Mouse (Mus musculus) midbrain, embryonic 14.5 days (tissue): ENCODE measurements around the gene Tpm1. TPM values are rescaled to one million over a fixed set of nuclear protein-coding genes. Genes with fewer than 3 reads are reported as not detected.
A peak's percentile ranks its signal among the peaks of the same experiment; 100 is the strongest.

Experiments used
- ATAC-seq: fragments of 200-750 bp; cut with Nextera tagmentation; 2 replicates; pipeline ENCODE4 v1.8.0; 2017; ENCODE audit warnings: moderate number of reproducible peaks, moderate library complexity; ENCODE audit not compliant: low FRiP score, low TSS enrichment
- DNase-seq: peaks from one replicate; pipeline ENCODE4 v3.0.0-alpha.2; 2015
- H3K27ac ChIP-seq: fragments of 300-500 bp; sonication (generic); replicated peaks from 2 replicates; pipeline ENCODE4 v1.5.1; 2014; ENCODE audit warnings: mild to moderate bottlenecking, low read depth, low read length, moderate library complexity
- H3K27me3 ChIP-seq: fragments of 300-500 bp; sonication (generic); 2 replicates; pipeline ENCODE4 v1.6.1; 2014; ENCODE audit warnings: low read length, control low read depth, mixed read lengths; ENCODE audit not compliant: control insufficient read depth, insufficient read depth
- H3K36me3 ChIP-seq: fragments of 300-500 bp; sonication (generic); 2 replicates; pipeline ENCODE4 v1.6.1; 2014; ENCODE audit warnings: low read length, control low read depth; ENCODE audit not compliant: control insufficient read depth, insufficient read depth
- H3K4me1 ChIP-seq: fragments of 300-500 bp; sonication (generic); 2 replicates; pipeline ENCODE4 v1.6.1; 2014; ENCODE audit warnings: mild to moderate bottlenecking, antibody characterized with exemption, low read length, control low read depth; ENCODE audit not compliant: control insufficient read depth, insufficient read depth
- H3K4me2 ChIP-seq: fragments of 300-500 bp; sonication (generic); 2 replicates; pipeline ENCODE4 v1.6.1; 2014; ENCODE audit warnings: mild to moderate bottlenecking, low read length, moderate library complexity
- H3K4me3 ChIP-seq: fragments of 300-500 bp; sonication (generic); replicated peaks from 2 replicates; pipeline ENCODE4 v1.5.1; 2014; ENCODE audit warnings: low read depth, low read length
- H3K9ac ChIP-seq: fragments of 300-500 bp; sonication (generic); replicated peaks from 2 replicates; pipeline ENCODE4 v1.6.1; 2014; ENCODE audit warnings: mild to moderate bottlenecking, low read length, moderate library complexity
- H3K9me3 ChIP-seq: fragments of 300-500 bp; sonication (generic); 2 replicates; pipeline ENCODE4 v1.6.1; 2016; ENCODE audit warnings: low read length, control low read depth, mixed read lengths; ENCODE audit not compliant: control insufficient read depth
- WGBS: fragments of 180-500 bp; shearing (Covaris S2); extraction: QIAGEN DNeasy Blood & Tissue Kit; methylation state at CpG from one replicate; pipeline ENCODE4 v1.1.7; 2014; 5-methylcytosine and 5-hydroxymethylcytosine counted together
- polyA plus RNA-seq: library from polyadenylated mRNA; unstranded; fragments of >200 nt; fragmentation: Nextera tagmentation; extraction: Ambion mirVana; gene quantifications from 2 replicates; pipeline ENCODE4 v1.2.1, GENCODE M21; 2014

The Tpm1 gene
- polyA plus RNA-seq, 1 experiment from 2014 or later: 124 TPM

DNA sequence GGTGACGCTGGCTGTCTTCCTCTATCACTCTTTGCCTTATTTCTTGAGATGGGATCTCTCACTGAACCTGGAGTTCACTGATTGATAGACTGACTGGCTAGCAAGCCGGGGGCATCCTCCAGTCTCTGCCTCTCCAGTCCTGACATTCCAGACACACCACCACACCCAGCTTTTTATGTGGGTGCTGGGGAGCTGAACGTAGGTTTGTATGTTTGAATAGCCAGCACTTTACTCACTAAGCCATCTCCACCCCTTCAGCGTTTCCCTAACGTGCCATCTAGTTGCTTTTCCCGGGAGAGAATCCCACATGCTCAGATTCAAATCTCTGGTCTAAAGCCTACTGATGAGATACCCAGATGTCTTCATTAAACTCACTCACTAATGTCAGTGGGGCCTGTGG, 59.6 kb downstream of the Tpm1 start:
- Histone ChIP-seq H3K4me3 (no peak overlapping the region), H3K9me3 (no peaks in the 10 kb centered on the region), H3K36me3 (no peaks in the 10 kb centered on the region), H3K4me2 (no peak overlapping the region), H3K27ac (no peak overlapping the region), H3K4me1 (no peaks in the 10 kb centered on the region), H3K9ac (no peak overlapping the region), H3K27me3 (no peaks in the 10 kb centered on the region)
- ATAC-seq (no peak), DNase-seq (no peak)
- 80% methylated on average over 6 of the region's 6 CpGs for WGBS

DNA sequence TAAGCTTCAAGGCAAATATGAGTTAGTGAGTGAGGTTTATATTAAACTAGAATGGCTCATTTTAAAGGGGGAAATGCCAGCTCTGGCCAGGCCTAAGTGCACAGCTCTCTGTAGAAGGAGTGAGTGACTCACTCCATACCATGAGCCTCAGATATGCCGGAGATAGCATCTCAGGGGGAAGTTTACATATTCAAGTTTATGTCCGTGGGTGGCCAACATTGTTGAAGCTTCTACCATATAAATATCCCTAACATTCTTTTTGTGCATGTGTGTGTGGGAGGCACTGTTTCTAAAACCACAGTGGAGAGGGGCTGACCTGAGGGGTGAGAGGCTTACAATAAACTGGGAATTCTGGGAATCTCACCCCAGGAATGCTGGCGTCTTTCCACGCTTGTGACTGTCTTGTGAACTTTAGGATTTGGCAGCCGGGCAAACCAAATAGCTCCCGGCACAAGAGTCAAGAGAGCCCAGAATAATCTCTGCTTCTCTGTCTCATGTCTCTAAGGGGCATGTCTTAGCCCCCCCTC, 60.3 kb downstream of the Tpm1 start:
- 55% methylated on average over 6 of the region's 6 CpGs for WGBS
- Histone ChIP-seq H3K4me2 (no peak overlapping the region), H3K9ac (no peak overlapping the region), H3K27me3 (no peaks in the 10 kb centered on the region), H3K9me3 (no peaks in the 10 kb centered on the region), H3K36me3 (no peaks in the 10 kb centered on the region), H3K4me3 (no peak overlapping the region), H3K4me1 (no peaks in the 10 kb centered on the region), H3K27ac (no peak overlapping the region)
- DNase-seq: peak; percentile 19
- no peak for ATAC-seq

GRCm38 (mm10) chr9:66988198-66988887, 60.9 kb downstream of the Tpm1 start:
- H3K27ac ChIP-seq: no peak overlapping the region
- no peaks in the 10 kb centered on the region for H3K27me3 ChIP-seq
- H3K9ac ChIP-seq: no peak overlapping the region
- H3K4me1 ChIP-seq: no peaks in the 10 kb centered on the region
- 65% methylated on average over 11 of the region's 11 CpGs for WGBS
- no peaks in the 10 kb centered on the region for H3K36me3 ChIP-seq
- no peak for DNase-seq
- ATAC-seq: no peak
- no peak overlapping the region for H3K4me3 ChIP-seq
- H3K9me3 ChIP-seq: no peaks in the 10 kb centered on the region
- H3K4me2 ChIP-seq: no peak overlapping the region

DNA sequence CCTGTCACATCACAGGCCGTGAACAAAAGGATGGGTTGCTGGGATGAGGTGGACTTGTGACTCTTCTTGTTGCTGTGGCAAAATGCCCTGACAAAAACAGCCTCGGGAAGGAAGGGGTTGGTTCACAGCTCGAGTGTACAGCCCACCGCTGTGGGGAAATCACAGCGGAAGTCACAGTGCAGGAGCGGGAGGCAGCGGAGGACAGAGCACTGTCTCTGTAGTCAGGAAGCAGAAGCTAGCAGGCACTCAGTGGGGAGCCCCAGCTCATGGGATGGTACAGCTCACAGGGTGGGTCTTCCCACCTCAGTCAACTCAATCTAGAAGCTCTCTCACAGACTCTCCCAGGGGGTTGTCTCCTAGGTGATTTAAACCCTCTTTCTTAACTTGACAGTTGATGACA, 63.8 kb downstream of the Tpm1 start:
- WGBS: 83% methylated on average over 7 of the region's 7 CpGs
- Histone ChIP-seq H3K9me3 (no peaks in the 10 kb centered on the region), H3K27ac (no peak overlapping the region), H3K27me3 (no peaks in the 10 kb centered on the region), H3K9ac (no peak overlapping the region), H3K4me3 (no peak overlapping the region), H3K36me3 (no peaks in the 10 kb centered on the region), H3K4me2 (no peak overlapping the region), H3K4me1 (no peaks in the 10 kb centered on the region)
- ATAC-seq (no peak), DNase-seq (no peak)

DNA sequence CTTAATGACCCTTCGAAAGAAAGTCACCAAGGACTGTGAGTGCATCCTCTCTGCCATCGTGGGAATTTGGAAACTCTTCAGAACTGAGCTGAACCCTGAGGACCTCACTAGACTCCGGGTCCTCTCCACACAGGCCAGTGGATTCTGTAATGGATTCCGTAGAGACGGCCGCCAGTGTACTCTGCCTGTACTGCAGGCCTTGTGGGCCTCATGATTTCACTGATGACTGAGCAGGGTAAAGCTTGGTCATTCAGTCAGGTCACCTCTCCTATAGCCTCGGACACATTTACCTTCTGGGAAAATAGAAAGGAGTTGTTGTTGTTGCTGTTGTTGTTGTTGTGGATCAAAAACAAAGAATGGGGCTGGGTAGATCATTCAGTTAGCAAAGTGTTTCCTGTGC, 67.1 kb downstream of the Tpm1 start:
- Histone ChIP-seq H3K27me3 (no peaks in the 10 kb centered on the region), H3K4me1 (no peaks in the 10 kb centered on the region), H3K4me3 (no peak overlapping the region), H3K27ac (no peak overlapping the region), H3K9me3 (no peaks in the 10 kb centered on the region), H3K36me3 (no peaks in the 10 kb centered on the region), H3K4me2 (no peak overlapping the region), H3K9ac (no peak overlapping the region)
- DNase-seq (no peak), ATAC-seq (no peak)
- 82% methylated on average over 7 of the region's 7 CpGs for WGBS

DNA sequence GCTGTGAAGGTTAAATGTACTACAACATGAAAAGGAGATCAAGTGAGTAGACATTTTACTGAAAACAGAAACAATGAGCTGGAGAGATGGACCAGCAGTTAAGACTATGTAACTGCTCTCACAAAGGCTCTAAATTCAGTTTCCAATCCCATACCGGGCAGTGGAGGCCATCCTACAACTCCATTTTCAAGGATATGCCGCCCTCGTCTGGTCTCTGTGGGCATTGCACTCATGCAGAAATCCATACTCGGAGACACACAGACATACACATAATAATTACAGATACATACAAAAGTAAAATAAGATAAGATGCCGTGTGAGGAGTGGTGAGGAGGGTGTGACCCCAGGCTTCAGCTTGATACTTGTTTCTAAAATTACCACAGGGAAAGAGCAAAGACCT, 68.7 kb downstream of the Tpm1 start:
- DNase-seq: peak; percentile 80
- Histone ChIP-seq H3K27me3 (no peaks in the 10 kb centered on the region), H3K9ac (no peak overlapping the region), H3K27ac (no peak overlapping the region), H3K4me1 (0 out of 2 replicates have a peak, but pooled peaks cover 5% of the 10 kb centered on the region), H3K4me2 (no peak overlapping the region), H3K4me3 (no peak overlapping the region), H3K36me3 (no peaks in the 10 kb centered on the region), H3K9me3 (no peaks in the 10 kb centered on the region)
- WGBS: 8% methylated on average over 5 of the region's 5 CpGs
- no peak for ATAC-seq

DNA sequence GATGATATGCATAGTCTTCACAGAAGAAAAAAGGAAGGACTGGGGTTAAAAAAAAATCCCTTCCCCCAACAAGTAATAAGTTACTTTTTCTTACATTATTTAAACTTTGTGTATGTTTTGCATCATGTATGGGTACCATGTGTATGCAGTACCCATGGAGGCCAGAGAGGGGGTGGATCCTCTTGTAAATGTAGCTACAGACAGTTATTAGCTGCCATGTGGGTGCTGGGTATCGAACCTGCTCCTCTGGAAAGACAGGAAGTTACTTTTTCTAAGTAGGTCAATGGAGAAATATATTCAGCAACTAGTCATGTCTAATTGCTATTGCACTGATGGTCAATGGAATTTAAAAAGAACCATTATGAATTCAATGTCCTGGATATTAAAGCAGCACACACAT, 70.7 kb downstream of the Tpm1 start:
- ATAC-seq: no peak
- 84% methylated on average over 1 of the region's 1 CpGs for WGBS
- Histone ChIP-seq H3K4me2 (no peak overlapping the region), H3K27ac (no peak overlapping the region), H3K4me1 (peaks cover 9% of the 10 kb centered on the region; the same call in 1 of the 2 replicates), H3K9me3 (no peaks in the 10 kb centered on the region), H3K9ac (no peak overlapping the region), H3K27me3 (no peaks in the 10 kb centered on the region), H3K4me3 (no peak overlapping the region), H3K36me3 (no peaks in the 10 kb centered on the region)
- DNase-seq: no peak

GRCm38 (mm10) chr9:66977982-66978381, 71.2 kb downstream of the Tpm1 start:
- Histone ChIP-seq H3K27me3 (no peaks in the 10 kb centered on the region), H3K4me2 (no peak overlapping the region), H3K9me3 (no peaks in the 10 kb centered on the region), H3K36me3 (no peaks in the 10 kb centered on the region), H3K4me1 (peaks cover 9% of the 10 kb centered on the region; the same call in 1 of the 2 replicates), H3K4me3 (no peak overlapping the region), H3K9ac (no peak overlapping the region), H3K27ac (no peak overlapping the region)
- DNase-seq: no peak
- ATAC-seq: no peak
- WGBS: 94% methylated on average over 1 of the region's 1 CpGs

GRCm38 (mm10) chr9:66977121-66977520, 72.1 kb downstream of the Tpm1 start:
- WGBS: 75% methylated on average over 5 of the region's 5 CpGs
- Histone ChIP-seq H3K9ac (no peak overlapping the region), H3K9me3 (no peaks in the 10 kb centered on the region), H3K27ac (no peak overlapping the region), H3K27me3 (no peaks in the 10 kb centered on the region), H3K4me2 (no peak overlapping the region), H3K4me1 (peaks cover 9% of the 10 kb centered on the region; the same call in 1 of the 2 replicates), H3K36me3 (no peaks in the 10 kb centered on the region), H3K4me3 (no peak overlapping the region)
- DNase-seq (no peak), ATAC-seq (no peak)
